Mouse (Mus musculus) heart, adult 2 months (tissue): ENCODE data around the gene Tyrobp.

Source experiments
- CTCF ChIP-seq: fragments of 200-600 bp; IDR thresholded peaks from 2 replicates; pipeline ENCODE4 v1.8.1; 2022; ENCODE audit warnings: antibody characterized with exemption, mild to moderate bottlenecking, moderate library complexity
- EP300 ChIP-seq: fragments of 200-500 bp; IDR thresholded peaks from 2 replicates; pipeline ENCODE4 v1.6.1; 2011; ENCODE audit warnings: low read depth, low read length, control low read depth; ENCODE audit not compliant: insufficient read depth

- no peak for TF ChIP-seq CTCF
- TF ChIP-seq EP300, result no peak
Observed at GRCm38 (mm10) chr7:30463568-30463967, 50.0 kb downstream of the Tyrobp start.
